Mouse (Mus musculus) G1E (cell line): ENCODE data around the gene Dek. TPM values are rescaled to one million over a fixed set of nuclear protein-coding genes. Genes with fewer than 3 reads are reported as not detected.

Experiments used
- ATAC-seq: 2 replicates; pipeline ENCODE4 v1.8.0; 2016; ENCODE audit warnings: mild to moderate bottlenecking; ENCODE audit not compliant: insufficient number of reproducible peaks, poor library complexity, low FRiP score, severe bottlenecking; ENCODE audit errors: extremely low read depth
- DNase-seq: peaks from one replicate; pipeline ENCODE4 v3.0.0; 2012; ENCODE audit warnings: low spot score
- H3K27me3 ChIP-seq: 2 replicates; pipeline ENCODE4 v1.6.1; 2012; ENCODE audit warnings: mild to moderate bottlenecking, low read length, inconsistent platforms; ENCODE audit not compliant: insufficient read depth
- H3K36me3 ChIP-seq: replicated peaks from 2 replicates; pipeline ENCODE3; 2012; ENCODE audit warnings: mild to moderate bottlenecking, inconsistent platforms
- H3K4me1 ChIP-seq: 2 replicates; pipeline ENCODE4 v1.6.1; 2012; ENCODE audit warnings: low read depth, low read length, inconsistent platforms, mixed read lengths; ENCODE audit not compliant: insufficient read depth
- H3K4me3 ChIP-seq: 2 replicates; pipeline ENCODE4 v1.5.1; 2012; ENCODE audit warnings: low read depth, mild to moderate bottlenecking, inconsistent platforms, low read length, moderate library complexity, mixed read lengths
- H3K9me3 ChIP-seq: replicated peaks from 2 replicates; pipeline ENCODE4 v1.6.1; 2012; ENCODE audit warnings: inconsistent platforms
- CTCF ChIP-seq: IDR thresholded peaks from 2 replicates; pipeline ENCODE4 v1.5.1; 2012; ENCODE audit warnings: low read depth, low read length, inconsistent platforms, mixed read lengths
- GATA1 ChIP-seq: IDR thresholded peaks from 2 replicates; pipeline ENCODE4 v1.6.1; 2012; ENCODE audit warnings: borderline replicate concordance, low read length, inconsistent platforms, mixed read lengths
- GATA2 ChIP-seq: IDR thresholded peaks from 2 replicates; pipeline ENCODE4 v1.6.1; 2012; ENCODE audit warnings: low read depth, low read length, inconsistent platforms, borderline replicate concordance
- POLR2AphosphoS5 ChIP-seq: IDR thresholded peaks from 2 replicates; pipeline ENCODE4 v1.6.1; 2012; ENCODE audit warnings: low read depth, low read length, inconsistent platforms; ENCODE audit not compliant: insufficient replicate concordance
- TAL1 ChIP-seq: conservative IDR thresholded peaks from 2 replicates; pipeline ENCODE4 v1.6.1; 2012; ENCODE audit warnings: low read depth, low read length, inconsistent platforms, mixed read lengths
- polyA plus RNA-seq: library from polyadenylated mRNA; stranded (reverse); fragments of >175 nt; gene quantifications from 2 replicates; pipeline ENCODE4 v1.2.3, GENCODE M21; 2012
- total RNA-seq, 2 experiments: library from RNA; stranded (forward) in 1 of 2; stranded (reverse) in 1 of 2; fragments of 200-1000 nt in 1 of 2; fragments of >200 nt in 1 of 2; fragmentation: Nextera tagmentation in 1 of 2; gene quantifications; 2 replicates each; pipeline ENCODE4 v1.2.3; 2014 to 2017

The Dek gene
- total and polyA plus RNA-seq, 3 experiments: 385 to 968 (median 495) TPM

GRCm38 (mm10) chr13:47148573-47148972 lies 42.6 kb upstream of the Dek start:
- no peak for ATAC-seq
- Histone ChIP-seq H3K4me1 (peaks cover 33% of the 10 kb centered on the region), H3K27me3 (no peaks in the 10 kb centered on the region), H3K4me3 (no peak overlapping the region), H3K36me3 (peaks cover 28% of the 10 kb centered on the region), H3K9me3 (no peaks in the 10 kb centered on the region)
- TF ChIP-seq GATA2 (no peak), POLR2AphosphoS5 (no peak), TAL1 (no peak), CTCF (no peak), GATA1 (no peak)
- DNase-seq: no peak

GRCm38 (mm10) chr13:47146388-47146787 lies 40.4 kb upstream of the Dek start:
- TF ChIP-seq GATA2 (no peak), POLR2AphosphoS5 (no peak), TAL1 (no peak), GATA1 (no peak), CTCF (no peak)
- DNase-seq (no peak), ATAC-seq (no peak)
- Histone ChIP-seq H3K4me3 (no peak overlapping the region), H3K36me3 (peaks cover 29% of the 10 kb centered on the region), H3K9me3 (no peaks in the 10 kb centered on the region), H3K27me3 (no peaks in the 10 kb centered on the region), H3K4me1 (peaks cover 18% of the 10 kb centered on the region)

- Histone ChIP-seq H3K36me3 (peaks cover 27% of the 10 kb centered on the region), H3K9me3 (no peaks in the 10 kb centered on the region), H3K4me3 (no peak overlapping the region), H3K27me3 (no peaks in the 10 kb centered on the region), H3K4me1 (peaks cover 18% of the 10 kb centered on the region)
- no peak for ATAC-seq
- TF ChIP-seq GATA2: no peak
- TF ChIP-seq GATA1: no peak
- no peak for TF ChIP-seq CTCF
- TF ChIP-seq TAL1: no peak
- no peak for TF ChIP-seq POLR2AphosphoS5
- no peak for DNase-seq
Observed at GRCm38 (mm10) chr13:47145939-47146338, 39.9 kb upstream of the Dek start.

- TF ChIP-seq GATA1: no peak
- no peak for TF ChIP-seq CTCF
- TF ChIP-seq TAL1: no peak
- no peak for TF ChIP-seq POLR2AphosphoS5
- TF ChIP-seq GATA2: no peak
- Histone ChIP-seq H3K9me3 (no peaks in the 10 kb centered on the region), H3K4me1 (peaks cover 8% of the 10 kb centered on the region; the same call in 1 of the 2 replicates)
Observed at GRCm38 (mm10) chr13:47142764-47143163, 36.8 kb upstream of the Dek start.

GRCm38 (mm10) chr13:47135741-47136140 lies 29.7 kb upstream of the Dek start:
- H3K36me3 ChIP-seq: peaks cover 46% of the 10 kb centered on the region
- H3K9me3 ChIP-seq: no peaks in the 10 kb centered on the region
- H3K27me3 ChIP-seq: no peaks in the 10 kb centered on the region
- no peak overlapping the region for H3K4me3 ChIP-seq
- H3K4me1 ChIP-seq: no peaks in the 10 kb centered on the region
- ATAC-seq (no peak), DNase-seq (no peak)
- TF ChIP-seq CTCF: no peak
- no peak for TF ChIP-seq GATA1
- TF ChIP-seq GATA2: no peak
- TF ChIP-seq POLR2AphosphoS5: no peak
- no peak for TF ChIP-seq TAL1

More at GRCm38 (mm10) chr13:47142764-47143163, 36.8 kb upstream of the Dek start:
- DNase-seq (no peak), ATAC-seq (no peak)
- Histone ChIP-seq H3K27me3 (no peaks in the 10 kb centered on the region), H3K36me3 (peaks cover 33% of the 10 kb centered on the region), H3K4me3 (no peak overlapping the region)

GRCm38 (mm10) chr13:47134836-47135235 lies 28.8 kb upstream of the Dek start:
- no peak for TF ChIP-seq CTCF
- no peak for TF ChIP-seq POLR2AphosphoS5
- TF ChIP-seq GATA2: no peak
- no peak for TF ChIP-seq GATA1
- TF ChIP-seq TAL1: no peak
- DNase-seq (no peak), ATAC-seq (no peak)
- H3K36me3 ChIP-seq: peaks cover 52% of the 10 kb centered on the region
- H3K4me1 ChIP-seq: no peaks in the 10 kb centered on the region
- no peak overlapping the region for H3K4me3 ChIP-seq
- no peaks in the 10 kb centered on the region for H3K9me3 ChIP-seq
- no peaks in the 10 kb centered on the region for H3K27me3 ChIP-seq
